Mouse (Mus musculus) liver, postnatal 0 days (tissue): ENCODE measurements around the gene Sptb.
A peak's percentile ranks its signal among the peaks of the same experiment; 100 is the strongest.

Experiments
- CTCF ChIP-seq: sonication (generic); IDR thresholded peaks from 2 replicates; pipeline ENCODE4 v1.5.1; 2016; ENCODE audit warnings: antibody characterized with exemption, low read depth
- EP300 ChIP-seq: IDR thresholded peaks from 2 replicates; pipeline ENCODE4 v1.6.1; 2016; ENCODE audit warnings: antibody characterized with exemption, low read depth, mild to moderate bottlenecking

DNA sequence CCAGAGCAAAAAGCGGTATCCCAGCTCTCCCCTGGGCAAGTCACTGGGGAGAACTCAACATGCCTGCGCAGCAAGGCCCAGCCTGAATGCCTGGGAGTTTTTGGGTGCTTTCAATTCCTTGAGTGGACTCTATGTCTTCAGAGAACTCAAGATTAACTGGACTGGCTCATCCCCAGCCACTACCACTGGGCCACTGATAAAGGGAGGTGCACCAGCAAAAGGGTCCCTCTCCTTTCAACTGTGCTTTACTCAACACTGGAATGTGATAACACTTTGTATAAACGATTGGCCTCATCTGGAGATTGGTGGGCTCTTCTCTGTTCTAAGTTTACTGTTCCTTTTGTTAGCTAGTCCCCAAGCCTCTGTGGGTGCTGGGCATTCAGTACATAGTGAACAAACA lies 2.2 kb downstream of the Sptb start:
- peak; percentile 33; the same call in 1 of the 2 replicates for TF ChIP-seq EP300
- no peak for TF ChIP-seq CTCF
